Mouse (Mus musculus): ENCODE measurements at regions not wholly inside any gene's neighbourhood (a gene's known extent, or its start where the extent isn't known, plus 50 kb on each side); places are given as distances from the start of the nearest gene placed in this dataset.
A peak's percentile ranks its signal among the peaks of the same experiment; 100 is the strongest.
"Not testable (repeated sequence)": the region's sequence is repeated elsewhere in the genome, so short reads cannot be mapped to it uniquely, and the experiment has no call there.

GRCm38 (mm10) chr14:18511094-18511493, 179.4 kb upstream of the Ube2e1 start:
- DNase-seq (ENCODE audit: low read depth, low spot score) = peak; percentile 12

- no peak for DNase-seq (ENCODE audit: low read depth, low spot score)
Measured at GRCm38 (mm10) chr14:18508359-18508647, 176.6 kb upstream of the Ube2e1 start.

GRCm38 (mm10) chr14:18507582-18508358, 176.1 kb upstream of the Ube2e1 start:
- no peak for DNase-seq (ENCODE audit: low read depth, low spot score)

- peak; percentile 7 for DNase-seq (ENCODE audit: low read depth, low spot score)
Measured at GRCm38 (mm10) chr14:18506168-18506567, 174.5 kb upstream of the Ube2e1 start.

- peak; percentile 10 for DNase-seq (ENCODE audit: low read depth, low spot score)
Measured at GRCm38 (mm10) chr14:18500249-18500832, 168.7 kb upstream of the Ube2e1 start.

- DNase-seq (ENCODE audit: low read depth, low spot score) = no peak
Measured at GRCm38 (mm10) chr14:18494048-18494447, 162.4 kb upstream of the Ube2e1 start.

- no peak for DNase-seq (ENCODE audit: low read depth, low spot score)
Measured at GRCm38 (mm10) chr14:18486132-18486800, 154.6 kb upstream of the Ube2e1 start.

GRCm38 (mm10) chr14:18485526-18485925, 153.9 kb upstream of the Ube2e1 start:
- DNase-seq (ENCODE audit: low read depth, low spot score) = no peak

- DNase-seq (ENCODE audit: low read depth, low spot score) = no peak
Measured at GRCm38 (mm10) chr14:18476795-18477320, 145.2 kb upstream of the Ube2e1 start.

GRCm38 (mm10) chr14:18468611-18469010, 137.0 kb upstream of the Ube2e1 start:
- DNase-seq (ENCODE audit: low read depth, low spot score) = no peak

GRCm38 (mm10) chr14:18466864-18467263, 135.2 kb upstream of the Ube2e1 start:
- not testable (repeated sequence) for DNase-seq (ENCODE audit: low read depth, low spot score)

- not testable (repeated sequence) for DNase-seq (ENCODE audit: low read depth, low spot score)
Measured at GRCm38 (mm10) chr14:18464199-18464598, 132.5 kb upstream of the Ube2e1 start.

GRCm38 (mm10) chr14:18463230-18463873, 131.7 kb upstream of the Ube2e1 start:
- DNase-seq (ENCODE audit: low read depth, low spot score) = no peak

- no peak for DNase-seq (ENCODE audit: low read depth, low spot score)
Measured at GRCm38 (mm10) chr14:18462381-18462780, 130.7 kb upstream of the Ube2e1 start.

- DNase-seq (ENCODE audit: low read depth, low spot score) = no peak
Measured at GRCm38 (mm10) chr14:18448666-18449065, 117.0 kb upstream of the Ube2e1 start.

GRCm38 (mm10) chr14:18444492-18444891, 112.8 kb upstream of the Ube2e1 start:
- no peak for DNase-seq (ENCODE audit: low read depth, low spot score)

GRCm38 (mm10) chr14:18428968-18429367, 97.3 kb upstream of the Ube2e1 start:
- DNase-seq (ENCODE audit: low read depth, low spot score) = not testable (repeated sequence)

GRCm38 (mm10) chr14:18425887-18426286, 94.2 kb upstream of the Ube2e1 start:
- no peak for DNase-seq (ENCODE audit: low read depth, low spot score)

GRCm38 (mm10) chr14:18416839-18417238, 85.2 kb upstream of the Ube2e1 start:
- DNase-seq (ENCODE audit: low read depth, low spot score) = peak; percentile 27

GRCm38 (mm10) chr14:18416319-18416718, 84.7 kb upstream of the Ube2e1 start:
- DNase-seq (ENCODE audit: low read depth, low spot score) = no peak

GRCm38 (mm10) chr14:18398953-18399352, 67.3 kb upstream of the Ube2e1 start:
- DNase-seq (ENCODE audit: low read depth, low spot score) = no peak

- no peak for DNase-seq (ENCODE audit: low read depth, low spot score)
Measured at GRCm38 (mm10) chr14:18396206-18396764, 64.6 kb upstream of the Ube2e1 start.
